10 mouse cellular contexts compared by ENCODE assay signal in genomic region chr9:115977598-115978240, GRCm38 (mm10).
DNase-seq lines count a peak whose midpoint lies in the region; ATAC-seq lines count a peak whose summit lies in the region.
"Had no signal": no experiment of that assay in that cellular context is flagged by ENCODE, and none has a peak within 500 bp of the region (broad histone marks: within the 10 kb centered on the region; RNA-seq: fewer than 3 reads in every experiment).

No protein-coding gene starts in this region.

- H3K36me3 ChIP-seq in hindbrain, embryonic 12.5 days = no peaks in the 10 kb centered on the region
- H3K36me3 ChIP-seq: heart, embryonic 15.5 days; lung, embryonic 15.5 days had no signal

- no peak overlapping the region for H3K4me2 ChIP-seq in hindbrain, embryonic 12.5 days (replicated peaks)
- H3K4me2 ChIP-seq: heart, embryonic 15.5 days; lung, embryonic 15.5 days had no signal

- H3K4me3 ChIP-seq in hindbrain, embryonic 12.5 days = no peak overlapping the region
- H3K4me3 ChIP-seq: heart, embryonic 15.5 days; lung, embryonic 15.5 days had no signal

- no peaks in the 10 kb centered on the region for H3K9me3 ChIP-seq in hindbrain, embryonic 12.5 days (replicated peaks)
- H3K9me3 ChIP-seq: heart, embryonic 15.5 days had no signal

- intact Hi-C loops in heart, postnatal 25 days (cut with DNase I) = no loop called here

- H3K9ac ChIP-seq in hindbrain, embryonic 12.5 days = no peak overlapping the region
- H3K9ac ChIP-seq: heart, embryonic 15.5 days; lung, embryonic 15.5 days had no signal

- peak; percentile 47 for DNase-seq in heart, postnatal 4 days
- DNase-seq in heart, postnatal 25 days (ENCODE audit: low spot score) = no peak
- DNase-seq in brain, adult 2 months (ENCODE audit: low read depth, low spot score) = peak; percentile 95
- DNase-seq in frontal cortex, postnatal 36 days (ENCODE audit: low spot score in 2 of 2) = peak; percentile 59 to 66
- DNase-seq in retina, embryonic 14.5 days (ENCODE audit: low spot score) = peak; percentile 8
- no peak for DNase-seq in urinary bladder, postnatal 25 days (ENCODE audit: low spot score)
- DNase-seq in thymus, postnatal 10 days (ENCODE audit: low spot score in 2 of 2) = no peak

- 91% methylated on average over 15 of the region's 15 CpGs for WGBS in hindbrain, embryonic 12.5 days

- no peak for ATAC-seq in hindbrain, embryonic 12.5 days (ENCODE audit: low FRiP score)

- H3K27me3 ChIP-seq in hindbrain, embryonic 12.5 days = no peaks in the 10 kb centered on the region
- H3K27me3 ChIP-seq: heart, embryonic 15.5 days; lung, embryonic 15.5 days had no signal

- 0 out of 2 replicates have a peak, but pooled peaks cover 2% of the 10 kb centered on the region for H3K4me1 ChIP-seq in hindbrain, embryonic 12.5 days
- H3K4me1 ChIP-seq: lung, embryonic 15.5 days had no signal

- H3K27ac ChIP-seq in hindbrain, embryonic 12.5 days = no peak overlapping the region
- H3K27ac ChIP-seq: heart, embryonic 15.5 days; lung, embryonic 15.5 days had no signal

Comparison
In these comparisons a context has a peak if more than half of its experiments do, and no peak if none do; other contexts are left out.
1. DNase-seq: peak in heart, postnatal 4 days (single experiment), brain, adult 2 months (single experiment), frontal cortex, postnatal 36 days (2 of 2) and retina, embryonic 14.5 days (single experiment); none in heart, postnatal 25 days (single experiment), urinary bladder, postnatal 25 days (single experiment) and thymus, postnatal 10 days (0 of 2).